Mouse (Mus musculus) cerebellum, postnatal 36 days (tissue): ENCODE measurements around the gene C2cd4a.

Experiments
- DNase-seq, 2 experiments: peaks; one replicate each; pipeline ENCODE4 v3.0.0; 2021 to 2022; ENCODE audit warnings: mixed read lengths in 2 of 2

The C2cd4a gene

DNA sequence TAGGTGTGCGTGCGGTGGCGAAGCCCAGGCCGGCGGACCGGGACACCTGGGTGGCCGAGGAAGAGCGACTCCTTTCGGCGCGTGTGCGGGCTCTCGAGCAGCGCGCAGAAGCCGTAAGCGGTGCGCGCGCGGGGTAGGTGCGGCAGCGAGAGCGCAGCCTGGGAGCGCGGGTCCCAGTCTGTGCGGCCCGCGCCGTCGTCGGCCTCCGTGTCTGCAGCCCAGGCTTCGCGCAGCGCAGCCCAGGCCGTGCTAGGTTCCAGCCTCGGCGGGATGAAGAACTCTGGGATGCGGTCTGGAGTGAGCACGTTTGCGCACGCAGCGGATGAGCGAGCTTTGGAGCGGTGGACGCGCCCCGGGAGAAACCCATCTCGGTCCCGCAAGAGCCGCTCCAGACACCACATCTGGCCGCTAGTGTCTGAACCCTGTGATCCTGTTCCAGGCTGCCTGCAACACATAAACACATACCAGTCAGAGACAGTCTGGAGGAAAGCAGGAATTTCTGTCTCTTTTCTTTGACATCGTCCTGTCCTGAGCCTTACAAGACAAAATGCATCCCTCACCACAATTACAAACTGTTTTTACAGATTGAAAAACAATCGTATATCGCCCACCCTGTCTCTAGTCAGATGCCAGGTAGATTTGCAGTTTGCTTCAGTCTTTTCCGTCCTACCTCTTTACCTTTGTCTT is 628 bp downstream of the C2cd4a start:
- DNase-seq: peak; percentile 33 to 38

- peak; percentile 43 to 62 for DNase-seq
Observed at GRCm38 (mm10) chr9:67830411-67831358, 1.4 kb downstream of the C2cd4a start.

GRCm38 (mm10) chr9:67828182-67828581 is 3.9 kb downstream of the C2cd4a start:
- DNase-seq: peak; percentile 69 to 76

DNA sequence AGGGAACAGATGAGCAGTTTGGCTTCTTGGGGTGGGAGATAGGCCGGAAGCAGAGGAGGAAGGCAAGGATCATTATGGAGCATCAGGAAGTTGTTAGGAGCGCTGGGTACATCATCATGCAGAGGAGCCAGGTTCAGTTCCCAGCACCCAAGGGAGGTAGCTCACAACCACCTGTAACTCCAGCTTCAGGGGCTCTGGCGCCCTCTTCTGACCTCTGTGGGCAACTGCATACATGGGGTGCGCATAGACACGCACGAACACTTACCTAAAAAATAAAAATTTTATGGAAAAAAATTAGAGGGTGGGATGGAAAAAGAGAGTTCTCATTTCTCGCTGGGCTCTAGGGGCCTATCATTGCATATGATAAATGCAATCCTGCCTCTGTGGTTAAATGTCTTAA is 6.6 kb downstream of the C2cd4a start:
- no peak for DNase-seq

GRCm38 (mm10) chr9:67823131-67823530 is 9.0 kb downstream of the C2cd4a start:
- DNase-seq: no peak

DNA sequence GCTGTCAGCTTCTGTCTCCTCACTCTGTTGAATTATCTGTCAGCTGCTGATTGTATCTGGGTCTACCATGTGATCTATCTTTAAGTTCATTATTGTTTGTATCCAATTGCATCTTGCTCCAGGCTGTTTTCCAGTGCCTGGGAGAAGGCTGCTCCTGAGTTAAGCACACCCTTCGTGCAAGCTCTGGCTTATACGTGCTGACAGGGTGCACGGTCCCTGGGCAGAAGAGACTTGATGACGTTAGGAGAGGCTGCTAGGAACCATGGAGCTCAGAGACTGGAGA is 13.5 kb downstream of the C2cd4a start:
- no peak for DNase-seq

- no peak for DNase-seq
Observed at GRCm38 (mm10) chr9:67817898-67818667, 14.0 kb downstream of the C2cd4a start.

GRCm38 (mm10) chr9:67816172-67816928 is 15.8 kb downstream of the C2cd4a start:
- no peak for DNase-seq

- DNase-seq: no peak
Observed at GRCm38 (mm10) chr9:67813665-67814337, 18.3 kb downstream of the C2cd4a start.

DNA sequence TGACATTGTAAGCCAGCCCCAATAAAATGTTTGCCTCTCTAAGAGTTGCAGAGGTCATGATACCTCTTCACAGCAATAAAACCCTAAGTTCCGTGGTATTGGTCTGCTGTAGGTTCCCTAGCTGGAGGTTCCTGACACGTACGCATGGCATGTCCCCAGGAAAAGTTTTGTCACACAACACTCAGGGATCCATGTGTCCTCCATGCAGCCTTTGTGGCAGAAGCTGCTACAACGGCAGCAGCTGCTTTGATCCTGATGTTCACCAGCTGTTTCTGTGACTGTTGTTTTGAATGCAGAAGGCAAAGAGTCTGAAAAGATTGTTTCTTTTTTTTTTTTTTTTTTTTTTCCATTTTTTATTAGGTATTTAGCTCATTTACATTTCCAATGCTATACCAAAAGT is 19.0 kb downstream of the C2cd4a start:
- DNase-seq: no peak

GRCm38 (mm10) chr9:67811116-67811515 is 21.0 kb downstream of the C2cd4a start:
- no peak for DNase-seq

DNA sequence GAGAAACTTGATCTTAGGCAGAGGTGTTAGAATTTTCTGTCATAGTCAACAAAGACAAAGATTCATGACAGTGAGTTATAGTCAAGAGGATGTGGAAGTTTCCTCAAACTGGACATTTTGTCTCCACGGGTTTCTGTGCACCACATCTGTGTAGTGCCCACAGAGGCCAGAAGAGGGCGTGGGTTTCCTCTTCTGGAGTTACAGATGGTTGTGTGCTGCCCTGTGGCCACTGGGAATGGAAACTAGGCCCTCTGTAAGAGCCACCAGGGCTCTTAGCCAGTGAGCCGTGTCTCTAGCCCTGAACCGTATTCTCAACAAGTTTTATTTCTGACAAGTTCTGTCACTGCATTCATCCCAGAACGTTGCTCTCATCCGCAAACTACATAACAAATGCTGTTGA is 21.6 kb downstream of the C2cd4a start:
- no peak for DNase-seq

DNA sequence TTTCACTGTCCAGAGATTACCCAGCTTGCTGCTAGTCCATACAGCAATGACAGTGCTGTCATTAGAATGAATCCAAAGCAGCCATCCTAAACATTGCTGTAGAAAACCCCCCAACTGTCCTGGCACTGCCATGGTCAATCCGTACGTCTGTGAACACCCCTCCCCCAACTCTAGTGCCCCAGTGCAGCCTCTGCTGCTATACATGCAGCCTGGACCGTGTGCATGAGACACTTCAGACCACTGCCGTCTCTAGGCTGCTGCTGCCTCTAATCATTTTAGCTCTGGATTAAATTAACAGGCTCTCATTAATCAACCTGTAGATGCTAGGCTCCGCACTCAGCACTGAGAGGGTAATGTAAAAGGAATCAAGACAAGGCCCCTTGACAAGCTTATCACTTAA is 25.1 kb downstream of the C2cd4a start:
- DNase-seq: no peak

DNA sequence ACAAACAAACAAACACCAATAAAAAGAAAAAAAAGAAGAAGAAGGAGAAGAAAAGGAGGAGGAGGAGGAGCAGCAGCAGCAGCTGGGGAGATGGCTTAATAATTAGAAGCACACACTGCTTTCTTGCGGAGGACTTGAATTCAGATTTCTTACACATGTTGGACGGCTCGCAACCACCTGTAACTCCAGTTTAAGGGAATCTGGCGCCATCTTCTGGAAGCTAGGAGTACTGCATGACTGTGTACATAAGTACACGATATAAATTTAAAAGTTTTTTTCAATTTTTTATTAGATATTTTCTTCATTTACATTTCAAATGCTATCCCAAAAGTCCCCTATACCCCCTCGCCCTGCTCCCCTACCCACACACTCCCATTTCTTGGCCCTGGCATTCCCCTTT is 29.9 kb downstream of the C2cd4a start:
- peak; percentile 50 to 68 for DNase-seq

GRCm38 (mm10) chr9:67799078-67799819 is 32.9 kb downstream of the C2cd4a start:
- no peak for DNase-seq

DNA sequence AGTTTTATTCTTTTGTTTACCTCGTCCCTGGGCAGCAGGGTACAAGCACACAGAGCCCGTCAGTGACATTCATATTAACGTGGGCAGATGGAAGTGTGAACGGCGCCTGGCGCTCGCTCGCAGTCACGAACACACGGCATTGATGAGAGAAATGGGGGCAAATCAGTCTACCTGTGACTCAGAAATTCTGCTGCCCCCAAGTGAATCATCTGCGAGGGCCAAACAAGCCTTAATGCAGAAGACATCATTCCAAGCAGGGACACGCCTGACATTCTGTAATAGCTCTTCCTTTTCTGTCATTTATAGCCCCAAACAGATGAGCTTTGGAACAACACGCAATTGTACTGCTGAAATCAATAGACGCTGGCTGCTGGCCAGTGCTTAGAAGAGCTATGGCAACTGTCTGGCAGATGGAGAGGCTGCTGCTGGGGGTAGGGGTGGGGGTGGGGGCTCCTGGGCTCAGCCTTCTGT is 36.9 kb downstream of the C2cd4a start:
- peak in 1 of 2 experiments; percentile 4 for DNase-seq

DNA sequence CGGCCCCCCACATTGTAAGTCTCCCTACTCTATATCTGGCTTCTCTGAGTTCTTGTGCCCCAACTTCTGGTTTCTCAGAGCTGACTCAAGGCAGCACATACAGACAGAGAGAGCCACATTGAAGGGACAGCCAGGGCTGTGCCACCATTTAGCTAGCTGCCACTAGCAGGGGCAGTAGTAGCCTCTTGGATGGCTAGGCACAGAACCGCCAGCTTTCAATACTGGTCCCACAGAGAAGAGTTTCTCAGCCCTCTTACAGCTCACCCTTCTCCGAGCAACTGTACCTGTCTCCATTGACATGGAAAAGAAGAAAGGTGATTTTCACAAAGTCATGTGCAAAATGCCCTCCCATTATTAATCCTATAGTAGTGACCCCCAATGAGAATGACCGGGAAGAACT is 37.5 kb downstream of the C2cd4a start:
- no peak for DNase-seq

- no peak for DNase-seq
Observed at GRCm38 (mm10) chr9:67794216-67794615, 37.9 kb downstream of the C2cd4a start.

- no peak for DNase-seq
Observed at GRCm38 (mm10) chr9:67793501-67793900, 38.6 kb downstream of the C2cd4a start.

DNA sequence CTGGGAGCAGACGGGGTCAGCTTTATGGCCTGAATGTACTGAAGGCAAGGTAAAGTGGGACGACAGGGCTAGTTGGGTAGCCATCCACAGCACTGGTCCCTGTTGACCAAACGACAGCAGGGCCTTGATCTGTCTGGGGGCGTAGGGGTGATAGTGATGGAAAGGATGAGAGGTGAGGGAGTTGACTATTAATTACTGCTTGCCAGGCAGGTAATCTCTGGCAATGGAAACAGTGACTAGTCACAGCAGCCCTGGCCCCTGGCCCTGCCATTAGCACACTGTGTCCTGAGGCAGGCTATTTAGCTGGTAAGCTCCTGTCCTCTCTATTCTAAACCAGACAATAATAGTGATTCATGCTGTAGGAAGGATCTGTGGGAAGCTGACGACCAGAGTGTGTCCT is 39.7 kb downstream of the C2cd4a start:
- DNase-seq: no peak

GRCm38 (mm10) chr9:67787671-67788070 is 44.5 kb downstream of the C2cd4a start:
- no peak for DNase-seq
